Mouse (Mus musculus) thymus, postnatal 10 days (tissue): ENCODE measurements at regions not wholly inside any gene's neighbourhood (a gene's known extent, or its start where the extent isn't known, plus 50 kb on each side); places are given as distances from the start of the nearest gene placed in this dataset.
"Not testable (repeated sequence)": the region's sequence is repeated elsewhere in the genome, so short reads cannot be mapped to it uniquely, and the experiment has no call there.

ENCODE experiments used
- DNase-seq, 2 experiments: peaks; one replicate each; pipeline ENCODE4 v3.0.0; 2021; ENCODE audit warnings: low spot score in 2 of 2

DNA sequence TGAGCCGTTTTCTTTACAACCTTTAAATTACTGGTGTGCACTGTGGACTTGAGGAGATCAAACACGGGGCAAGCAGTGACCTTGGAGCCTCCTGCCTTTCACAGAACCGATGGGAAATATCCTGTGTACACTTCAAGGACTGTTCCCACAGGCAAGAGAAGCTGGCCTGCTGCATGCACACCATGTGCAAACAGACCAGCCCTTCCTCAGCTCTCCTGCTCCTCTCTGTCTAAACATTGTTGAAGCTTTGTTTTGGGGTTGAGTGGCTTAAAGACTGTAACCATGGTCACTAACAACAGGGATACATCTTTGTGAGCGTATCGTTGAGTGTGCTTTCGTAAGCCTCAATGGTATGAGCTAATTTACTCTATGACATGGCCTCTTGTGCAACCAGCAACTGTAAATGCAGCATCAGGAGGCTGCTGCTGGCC, 50.2 kb upstream of the Agps start:
- no peak for DNase-seq

DNA sequence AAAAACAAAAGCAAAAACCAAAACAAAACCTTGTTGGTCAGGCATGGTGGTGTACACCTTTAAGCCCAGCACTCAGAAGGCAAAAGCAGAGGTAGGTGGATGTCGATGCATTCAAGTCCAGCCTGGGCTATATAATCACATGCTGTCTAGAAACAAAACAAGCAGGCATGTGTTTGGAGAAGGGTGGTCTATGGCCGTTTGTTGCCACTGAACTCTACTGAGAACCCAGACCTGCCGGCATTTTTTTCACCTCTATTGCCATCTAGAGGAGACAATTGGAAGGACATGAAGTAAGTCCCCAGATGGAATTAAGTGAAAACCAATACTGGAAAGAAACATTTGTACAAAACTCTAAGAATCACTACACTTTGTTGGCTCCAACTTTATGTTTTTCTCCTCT, 50.9 kb upstream of the Agps start:
- peak in 1 of 2 experiments; percentile 57 for DNase-seq

DNA sequence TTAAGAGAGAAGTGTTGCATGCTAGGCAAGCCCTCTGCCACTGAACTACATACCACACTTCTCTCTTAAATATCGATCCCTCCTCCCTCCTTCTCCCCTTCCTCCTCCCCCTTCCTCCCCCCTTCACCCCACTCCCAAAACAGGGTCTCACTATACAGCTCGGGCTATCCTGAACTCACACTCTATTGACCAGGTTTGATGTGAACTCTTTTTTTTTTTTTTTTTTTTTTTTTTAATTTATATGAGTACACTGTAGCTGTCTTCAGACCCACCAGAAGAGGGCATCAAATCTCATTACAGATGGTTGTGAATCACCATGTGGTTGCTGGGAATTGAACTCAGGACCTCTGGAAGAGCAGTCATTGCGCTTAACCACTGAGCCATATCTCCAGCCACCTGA, 53.3 kb upstream of the Agps start:
- not testable (repeated sequence) for DNase-seq

DNA sequence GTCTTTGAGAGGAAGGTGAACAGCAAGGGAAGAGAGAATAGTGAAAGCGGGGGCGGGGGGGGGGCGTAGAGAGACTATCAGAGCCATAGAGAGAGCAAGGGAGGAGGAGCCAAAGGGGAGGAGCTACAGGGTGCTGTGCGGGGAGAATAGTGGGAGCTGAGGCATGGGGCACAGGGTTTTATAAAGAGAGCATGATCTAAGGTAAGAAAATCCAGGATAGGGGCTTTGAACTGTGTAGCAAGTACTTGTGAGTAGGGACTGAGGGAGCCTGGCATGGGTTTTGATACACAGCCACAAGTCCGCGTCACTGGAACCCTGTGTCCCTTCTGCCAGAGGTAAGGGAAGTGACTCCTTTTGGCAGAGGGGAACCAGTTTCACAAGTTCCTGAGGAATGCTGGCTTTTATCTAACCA, 54.9 kb upstream of the Agps start:
- peak in 1 of 2 experiments; percentile 20 for DNase-seq

DNA sequence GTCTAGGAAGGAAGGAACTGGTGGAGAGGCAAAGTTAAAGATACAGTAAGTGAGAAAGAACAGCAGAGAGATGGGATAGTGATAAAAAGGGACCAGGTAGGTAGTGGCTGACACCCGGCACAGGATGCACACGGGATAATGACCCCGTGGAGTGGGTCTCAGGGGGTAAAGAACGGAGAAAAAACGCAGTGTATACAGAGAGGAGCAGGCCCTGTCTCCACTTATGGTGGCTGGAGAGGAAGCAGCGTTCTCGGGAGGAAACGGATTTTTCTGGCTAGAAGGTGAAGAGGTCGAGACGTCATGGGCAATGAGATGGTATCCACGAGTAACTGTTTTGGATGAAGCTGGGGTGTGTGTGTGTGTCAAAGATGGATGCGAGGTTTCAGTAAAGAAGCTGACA, 55.4 kb upstream of the Agps start:
- DNase-seq = no peak

DNA sequence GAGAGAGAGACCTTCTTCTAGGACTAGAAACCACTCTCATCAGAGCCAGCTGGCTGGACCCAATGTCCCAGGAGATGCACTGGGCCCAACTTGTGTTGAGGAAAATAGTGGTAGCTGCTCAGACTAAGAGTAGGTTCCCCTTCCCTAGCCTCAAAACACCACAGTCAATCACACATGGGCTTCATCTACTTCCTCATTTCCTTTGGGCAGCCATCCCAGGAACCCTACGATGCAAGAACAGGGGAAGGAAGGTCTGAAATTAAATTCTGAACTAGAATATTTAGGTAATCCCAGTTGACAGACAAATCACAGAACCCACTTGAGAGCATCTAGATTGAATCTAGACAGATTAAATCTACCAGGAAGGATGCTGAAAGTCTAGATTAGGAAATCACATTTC, 56.8 kb upstream of the Agps start:
- no peak for DNase-seq

DNA sequence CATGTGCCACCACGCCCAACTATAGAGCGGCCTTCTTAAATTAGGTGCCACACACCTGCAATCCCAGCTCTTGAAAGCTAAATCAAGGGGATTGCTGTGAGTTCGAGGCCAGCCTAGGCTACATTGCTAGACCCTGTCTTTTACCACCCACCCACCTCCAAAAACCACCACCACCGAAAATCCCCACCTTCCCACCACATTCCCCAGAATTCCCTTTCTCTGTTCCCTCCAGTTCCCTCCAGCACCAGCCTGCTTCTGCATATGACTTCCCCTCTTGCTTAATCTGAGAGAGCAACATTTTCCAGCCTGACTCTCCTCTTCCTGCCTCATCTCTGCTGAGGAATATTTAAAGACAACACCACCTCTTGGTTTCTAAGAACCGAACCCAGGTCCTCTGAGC, 58.5 kb upstream of the Agps start:
- no peak for DNase-seq

DNA sequence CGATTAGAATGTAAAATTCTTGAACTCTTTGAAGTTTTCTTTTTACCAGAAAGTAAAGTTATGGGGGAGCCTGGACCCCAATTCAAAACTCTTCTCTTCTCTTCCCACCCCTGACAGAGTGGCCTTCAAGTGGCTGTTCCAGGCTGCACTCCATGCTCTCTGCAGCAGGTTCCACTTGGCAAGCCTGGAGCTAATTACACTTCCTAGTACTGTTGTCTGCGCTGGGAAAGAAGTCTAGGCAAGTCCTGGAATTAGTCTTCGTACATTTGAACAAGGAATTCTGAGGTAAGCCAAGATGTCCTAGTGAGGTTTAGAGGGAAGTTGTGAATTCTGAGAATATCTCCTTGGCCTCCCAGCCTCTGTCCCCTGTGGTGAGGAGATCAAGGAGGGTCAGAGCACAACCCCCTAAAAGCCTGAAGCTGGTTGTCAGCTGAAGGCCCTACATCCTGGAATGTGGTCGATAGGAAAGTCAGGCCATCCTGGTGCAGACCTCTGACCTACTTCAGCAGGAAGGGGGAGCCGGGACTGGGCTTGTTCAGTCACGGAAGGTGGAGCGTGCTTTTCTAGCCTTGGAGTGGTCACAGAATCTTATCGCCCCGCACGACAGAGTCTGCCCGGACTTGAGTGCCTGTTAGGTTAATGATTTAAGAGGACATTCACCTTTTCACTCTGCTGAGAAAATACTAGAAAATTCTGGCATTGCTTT, 59.6 kb upstream of the Agps start:
- no peak for DNase-seq

DNA sequence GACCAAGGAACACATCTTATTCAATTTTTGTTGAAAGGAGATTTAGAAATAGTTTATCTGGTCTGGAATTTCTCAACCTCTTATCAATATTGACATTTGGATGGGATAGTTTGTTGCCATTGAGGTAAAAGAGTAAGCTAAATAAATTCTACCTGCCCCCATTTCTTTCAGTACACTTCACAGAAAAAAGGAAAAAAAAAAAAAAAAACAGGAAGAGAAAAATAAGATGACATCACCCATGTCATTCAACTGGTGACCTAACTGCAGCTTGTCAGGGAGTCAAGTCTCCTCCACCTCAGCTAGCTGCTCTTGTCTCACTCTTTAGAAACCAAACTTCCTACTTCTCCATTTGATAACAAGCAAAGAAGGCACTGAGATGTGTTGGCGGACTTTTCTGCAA, 61.3 kb upstream of the Agps start:
- DNase-seq = no peak

DNA sequence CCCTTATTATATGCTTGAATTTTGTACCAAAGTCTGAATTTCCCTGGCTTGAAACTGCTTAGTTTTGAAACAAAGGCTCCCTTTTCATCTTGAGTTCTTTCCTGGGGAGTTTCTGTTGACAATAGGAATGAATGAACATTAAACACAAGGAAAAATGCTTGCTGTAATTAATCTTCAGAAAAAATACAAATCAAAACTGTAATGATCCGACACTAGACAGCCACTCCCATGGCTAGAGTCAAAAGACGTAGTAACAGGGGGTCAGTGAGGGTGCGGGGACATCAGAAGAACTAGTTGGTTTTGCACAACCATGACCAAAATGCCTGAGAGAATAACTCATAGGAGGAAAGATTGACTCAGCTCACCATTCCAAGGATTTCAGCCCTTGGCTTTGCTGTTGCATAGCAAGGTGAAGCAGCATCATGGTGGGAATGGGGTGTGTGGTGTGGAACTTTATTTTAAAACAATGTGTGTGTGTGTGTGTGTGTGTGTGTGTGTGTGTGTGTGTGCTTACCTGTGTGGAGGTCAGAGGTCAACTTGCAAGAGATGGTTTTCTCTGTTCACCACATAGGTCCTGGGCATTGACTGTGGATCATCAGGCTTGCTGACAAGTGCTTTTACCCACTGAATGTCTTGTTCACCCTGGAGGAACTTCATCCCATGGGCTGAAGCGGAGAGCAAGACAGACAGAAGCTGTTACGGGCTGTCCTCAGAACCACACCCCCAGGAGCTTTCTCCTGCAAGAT, 63.2 kb upstream of the Agps start:
- no peak for DNase-seq

DNA sequence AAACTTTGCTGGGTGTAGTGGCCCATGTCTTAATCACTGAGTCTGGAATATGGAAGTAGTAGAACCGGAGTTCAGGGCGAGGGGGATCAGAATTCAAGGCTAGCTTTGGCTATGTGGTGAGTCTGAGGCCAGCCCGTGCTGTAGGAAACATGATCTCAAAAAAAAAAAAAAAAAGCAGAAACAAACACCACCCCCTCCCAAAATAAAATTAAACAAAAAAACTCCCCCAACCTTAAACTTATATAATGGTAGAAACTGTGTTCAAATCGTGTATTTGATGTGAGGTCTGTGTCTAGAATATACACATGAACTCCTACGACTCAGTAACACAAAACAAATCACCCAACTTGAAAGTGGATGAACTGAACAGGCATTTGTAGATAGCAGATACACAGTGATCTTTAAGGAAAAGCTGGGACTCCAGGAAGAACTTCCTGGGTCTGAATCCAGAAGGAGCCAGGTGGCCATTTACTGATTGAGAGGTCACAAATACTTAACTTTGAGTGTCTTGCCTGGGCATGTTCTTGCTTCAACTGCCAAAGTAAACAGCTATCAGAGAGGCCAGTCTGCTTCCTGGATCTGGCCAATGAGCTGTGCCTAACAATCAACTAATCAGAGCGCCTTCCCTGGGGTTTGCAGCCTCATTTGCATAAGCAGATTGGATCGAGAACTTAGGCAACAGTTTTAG, 63.6 kb upstream of the Nfe2l2 start:
- DNase-seq = no peak

DNA sequence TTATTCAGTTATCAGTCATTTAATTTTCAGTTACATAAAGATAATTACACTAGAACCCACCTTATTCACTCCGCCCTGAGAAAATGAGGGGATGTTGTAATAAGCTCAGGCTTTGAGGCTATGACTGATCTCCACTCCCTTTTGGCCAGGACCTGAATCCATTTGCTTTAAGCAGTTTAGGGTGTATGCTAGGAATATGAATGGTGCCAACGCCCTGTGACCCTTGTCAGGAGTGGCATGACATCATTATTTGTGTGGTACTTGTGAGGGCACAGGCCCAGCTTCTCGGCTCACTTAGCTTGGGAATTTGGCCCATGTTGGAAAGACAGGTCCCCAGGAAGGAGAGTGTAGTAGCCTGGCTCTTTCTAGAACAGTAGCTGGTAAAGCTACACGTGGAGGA, 61.0 kb upstream of the Nfe2l2 start:
- DNase-seq = no peak

DNA sequence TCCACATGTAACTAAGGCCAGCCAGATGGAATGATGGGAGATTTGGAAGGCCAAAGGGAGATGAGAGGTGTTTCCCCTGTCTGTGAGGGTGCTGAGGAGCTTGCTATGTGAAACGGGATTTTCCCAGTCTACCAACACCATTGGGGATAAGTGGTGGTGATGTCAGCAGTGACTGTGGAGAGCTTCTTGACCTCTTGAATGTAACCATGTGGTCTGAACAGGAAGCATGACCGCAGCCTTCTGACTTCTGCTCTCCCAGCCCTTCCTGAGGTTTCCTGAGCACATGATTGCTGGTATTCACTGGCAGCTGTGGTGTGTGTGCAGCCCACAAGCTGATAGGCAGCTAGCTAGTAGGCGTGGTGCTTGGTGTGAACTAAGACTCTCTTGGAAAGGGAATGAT, 58.8 kb upstream of the Nfe2l2 start:
- no peak for DNase-seq

DNA sequence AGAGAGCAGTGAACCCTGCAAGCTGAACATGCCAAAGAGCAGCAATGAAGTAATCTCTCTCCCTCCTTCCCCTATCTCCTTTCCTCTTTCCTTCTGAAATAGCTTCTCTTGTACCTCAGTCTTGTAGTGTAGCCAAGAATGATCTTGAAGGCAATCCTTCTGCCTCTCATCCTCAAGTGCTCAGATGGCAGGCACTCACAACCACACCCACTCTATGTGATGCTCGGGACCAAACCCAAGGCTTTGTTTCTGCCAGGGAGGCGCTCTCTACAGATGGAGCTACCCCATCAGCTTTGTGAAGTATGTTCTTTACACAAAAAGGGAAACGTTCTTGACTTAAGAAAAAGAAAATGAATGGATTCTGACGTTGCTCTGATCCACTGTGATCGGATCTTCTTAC, 57.6 kb upstream of the Nfe2l2 start:
- no peak for DNase-seq

DNA sequence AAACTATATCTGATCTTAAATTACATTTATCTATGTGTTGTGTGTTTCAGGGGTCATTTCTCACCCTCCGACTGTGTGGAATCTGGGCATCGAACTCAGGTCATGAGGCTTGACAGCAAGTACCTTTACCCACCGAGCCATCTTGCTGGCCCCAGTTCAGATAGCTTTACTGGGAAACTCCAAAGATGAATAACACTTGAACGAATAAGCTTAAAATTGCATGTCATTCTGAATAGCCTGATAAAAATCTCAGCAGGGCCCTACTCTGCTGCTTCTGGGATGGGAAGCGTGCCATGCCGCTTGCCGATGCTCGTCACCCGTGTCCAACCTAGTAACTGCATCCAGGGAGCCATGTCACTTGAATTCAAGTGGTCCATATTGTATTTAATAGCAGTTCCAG, 57.2 kb upstream of the Nfe2l2 start:
- no peak for DNase-seq

DNA sequence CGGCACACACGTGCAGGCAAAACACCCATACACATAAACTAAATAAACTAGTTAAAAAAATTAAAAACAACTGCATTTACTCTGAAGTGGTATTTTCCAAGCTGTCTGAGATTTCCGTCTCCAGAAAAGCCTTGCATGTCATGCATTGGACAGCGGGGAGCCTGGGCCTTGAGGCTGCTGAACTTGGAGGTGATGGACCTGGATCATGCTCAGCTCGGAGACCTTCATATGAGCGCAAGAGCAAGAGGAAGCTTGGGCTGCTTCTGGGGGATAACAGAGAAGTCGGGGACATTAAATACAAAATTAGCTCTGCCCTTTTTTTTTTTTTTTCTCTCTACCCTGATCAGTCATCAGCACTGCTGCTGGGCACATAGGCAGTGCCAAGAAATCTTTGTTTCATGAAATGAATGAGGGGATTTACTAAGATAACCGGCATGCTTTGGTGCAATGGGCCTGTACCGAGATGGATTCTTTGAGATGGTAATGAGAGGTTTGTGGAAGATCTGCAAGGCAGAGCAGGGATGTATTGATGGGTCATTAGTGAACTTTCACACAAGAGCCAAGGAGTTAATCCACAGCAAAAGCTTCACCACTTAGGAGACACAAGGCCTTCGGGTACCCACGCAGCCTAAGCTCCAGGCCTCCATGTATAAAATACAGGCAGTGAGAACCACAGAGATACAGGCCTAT, 54.9 kb upstream of the Nfe2l2 start:
- no peak for DNase-seq

DNA sequence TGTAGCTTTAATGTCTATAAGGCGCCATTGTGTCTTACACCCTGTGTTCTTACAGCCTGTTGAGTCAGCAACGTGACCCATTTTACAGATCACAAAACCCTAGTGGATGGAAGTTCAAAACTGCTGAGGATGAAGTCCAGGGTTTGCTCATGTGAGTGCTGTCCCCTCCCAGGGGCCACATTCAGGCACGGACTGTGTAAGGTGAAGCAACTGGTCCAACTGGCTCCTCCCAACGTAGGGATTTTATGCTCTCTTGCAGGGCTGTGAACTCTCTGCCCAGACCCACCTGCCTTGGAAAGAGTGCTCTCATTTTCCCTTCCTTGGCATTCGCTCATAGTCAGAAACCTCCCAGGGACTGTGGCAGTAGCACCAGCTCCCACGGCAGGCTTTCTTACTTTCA, 53.8 kb upstream of the Nfe2l2 start:
- DNase-seq = no peak

DNA sequence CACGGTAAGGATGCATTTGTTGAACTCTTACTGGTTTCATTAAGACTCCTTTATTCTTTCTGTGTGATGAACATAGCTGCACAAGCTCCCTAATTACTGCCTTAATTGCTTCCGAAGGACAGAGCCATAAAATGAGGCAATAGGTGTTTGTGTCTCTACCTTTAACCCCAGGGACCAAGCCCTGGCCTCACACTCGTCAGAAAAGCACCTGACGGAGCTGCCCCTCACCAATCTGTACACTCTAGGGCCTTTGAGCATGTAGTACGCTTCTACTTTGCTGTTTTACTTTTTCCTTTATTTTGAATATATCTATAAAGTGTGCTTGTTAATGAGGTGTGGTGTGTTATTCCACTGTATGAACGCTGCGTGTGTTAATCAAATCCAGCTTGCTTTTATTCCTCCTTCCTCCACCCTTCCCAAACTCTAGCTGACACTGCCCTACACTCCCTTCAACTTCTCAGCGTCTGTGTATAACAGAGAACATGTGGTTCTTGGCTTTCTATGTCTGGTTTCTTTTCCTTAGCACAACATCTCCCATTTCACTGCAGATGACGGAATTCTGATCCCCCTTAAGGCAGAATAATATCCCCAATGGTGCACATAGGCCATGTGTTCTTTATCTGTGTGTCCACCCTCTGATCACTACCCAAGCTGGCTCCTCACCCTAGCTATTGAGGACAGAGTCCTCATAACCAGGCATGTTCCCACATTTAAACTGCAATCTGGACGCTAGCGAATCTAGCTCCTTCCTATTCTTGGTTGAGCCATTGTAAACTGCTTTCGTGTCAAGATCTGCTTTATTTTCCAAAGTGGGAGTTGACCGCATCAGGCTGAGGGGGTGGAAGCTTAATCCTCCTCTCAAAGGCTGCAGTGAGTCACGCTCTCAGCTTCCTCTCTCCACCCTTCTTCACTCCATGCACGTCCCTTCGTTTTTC, 52.5 kb upstream of the Nfe2l2 start:
- DNase-seq = no peak

DNA sequence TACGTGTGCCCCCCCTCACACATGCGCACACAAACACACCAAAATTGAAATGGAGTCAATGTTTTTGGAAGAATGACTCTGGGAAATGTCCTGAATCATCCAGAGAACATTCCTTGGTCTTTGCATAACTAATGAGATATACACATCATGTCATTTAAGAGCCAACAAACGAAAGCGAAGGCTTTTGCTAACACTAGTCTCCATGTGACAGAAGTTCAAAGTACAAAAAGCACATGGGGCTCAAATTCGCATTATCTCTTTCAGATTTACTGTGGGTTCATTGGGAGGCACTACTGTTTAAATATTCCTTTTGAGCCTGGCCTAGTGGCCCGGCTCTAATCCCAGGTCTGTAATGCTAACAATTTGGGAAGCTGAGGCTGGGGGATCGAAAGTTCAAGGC, 50.2 kb upstream of the Nfe2l2 start:
- DNase-seq = no peak
